ENCODE assay signal across 9 mouse cellular contexts in genomic region chr9:44489651-44490085, GRCm38 (mm10). TPM values are rescaled to one million over a fixed set of nuclear protein-coding genes. Genes with fewer than 3 reads are reported as not detected.
A peak's percentile ranks its signal among the peaks of the same experiment; 100 is the strongest.
DNase-seq lines count a peak whose midpoint lies in the region; ATAC-seq and TF ChIP-seq lines count a peak whose summit lies in the region.
"Had no signal": no experiment of that assay in that cellular context is flagged by ENCODE, and none has a peak within 500 bp of the region (broad histone marks: within the 10 kb centered on the region; RNA-seq: fewer than 3 reads in every experiment).

No protein-coding gene starts in this region.

- peaks cover 8% of the 10 kb centered on the region for H3K36me3 ChIP-seq in forebrain, embryonic 12.5 days (replicated peaks)
- H3K36me3 ChIP-seq in intestine, embryonic 14.5 days (ENCODE audit: control insufficient read depth, insufficient read depth, low read length) = no peaks in the 10 kb centered on the region
- 0 out of 2 replicates have a peak, but pooled peaks cover 4% of the 10 kb centered on the region for H3K36me3 ChIP-seq in lung, embryonic 15.5 days

- H3K4me3 ChIP-seq in gastrocnemius, adult 2 months = peak overlapping the region; percentile 100
- peak overlapping the region; percentile 24 for H3K4me3 ChIP-seq in forebrain, embryonic 12.5 days (replicated peaks)
- H3K4me3 ChIP-seq in intestine, embryonic 14.5 days (ENCODE audit: low read depth, low read length) = peak overlapping the region; percentile 25; the same call in 1 of the 2 replicates
- H3K4me3 ChIP-seq in lung, embryonic 15.5 days = peak overlapping the region; percentile 96

- intact Hi-C loops in gastrocnemius, adult 2 months (cut with DNase I) = no loop called here
- intact Hi-C loops in gastrocnemius, postnatal 36 days (cut with DNase I) = no loop called here

- TF ChIP-seq CTCF in gastrocnemius, adult 2 months (IDR thresholded peaks at IDR 0.05) = no peak

- H3K27ac ChIP-seq in gastrocnemius, adult 2 months = peak overlapping the region; percentile 97
- H3K27ac ChIP-seq in forebrain, embryonic 12.5 days = peak overlapping the region; percentile 75
- H3K27ac ChIP-seq in intestine, embryonic 14.5 days (ENCODE audit: low read depth) = peak overlapping the region; percentile 86
- peak overlapping the region; percentile 95 for H3K27ac ChIP-seq in lung, embryonic 15.5 days

- DNase-seq in gastrocnemius, adult 2 months = peak; percentile 69
- no peak for DNase-seq in gastrocnemius, postnatal 36 days
- peak; percentile 67 for DNase-seq in adrenal gland, postnatal 10 days
- DNase-seq in intestine, embryonic 14.5 days (ENCODE audit: low spot score) = peak; percentile 67

- no peaks in the 10 kb centered on the region for H3K27me3 ChIP-seq in forebrain, embryonic 12.5 days
- no peaks in the 10 kb centered on the region for H3K27me3 ChIP-seq in intestine, embryonic 14.5 days (replicated peaks; ENCODE audit: control insufficient read depth, insufficient read depth, low read length)
- no peaks in the 10 kb centered on the region for H3K27me3 ChIP-seq in lung, embryonic 15.5 days

- H3K4me2 ChIP-seq in forebrain, embryonic 12.5 days = peak overlapping the region; percentile 93
- H3K4me2 ChIP-seq in intestine, embryonic 14.5 days (ENCODE audit: low read length) = peak overlapping the region; percentile 76
- peak overlapping the region; percentile 81 for H3K4me2 ChIP-seq in lung, embryonic 15.5 days

- WGBS in forebrain, embryonic 12.5 days = 3% methylated on average over 17 of the region's 17 CpGs
- WGBS in intestine, embryonic 14.5 days = 10% methylated on average over 17 of the region's 17 CpGs
- WGBS in lung, embryonic 15.5 days = under 1% methylated on average over 16 of the region's 17 CpGs

- ATAC-seq in forebrain, embryonic 12.5 days (ENCODE audit: low FRiP score) = no peak
- ATAC-seq in intestine, embryonic 14.5 days (replicated peaks; ENCODE audit: low FRiP score, low TSS enrichment, low read depth) = no peak
- ATAC-seq in lung, embryonic 15.5 days (ENCODE audit: borderline replicate concordance, extremely low read depth, low FRiP score, low TSS enrichment) = 0 out of 2 replicates have a peak, but pooled peaks have one; percentile 0
- no peak for ATAC-seq in megakaryocyte-erythroid progenitor cell, adult 5-6 weeks (replicated peaks; ENCODE audit: low FRiP score, low TSS enrichment, poor library complexity, severe bottlenecking)
- no peak for ATAC-seq in megakaryocyte, adult 5-6 weeks (ENCODE audit: poor library complexity, severe bottlenecking)

- peak overlapping the region; percentile 99 for H3K9ac ChIP-seq in forebrain, embryonic 12.5 days
- H3K9ac ChIP-seq in intestine, embryonic 14.5 days (ENCODE audit: low read length) = peak overlapping the region; percentile 31
- H3K9ac ChIP-seq in lung, embryonic 15.5 days = peak overlapping the region; percentile 99

- peaks cover 94% of the 10 kb centered on the region for H3K4me1 ChIP-seq in forebrain, embryonic 12.5 days
- H3K4me1 ChIP-seq in intestine, embryonic 14.5 days (replicated peaks; ENCODE audit: control insufficient read depth, insufficient read depth, low read length) = peaks cover 91% of the 10 kb centered on the region
- peaks cover 99% of the 10 kb centered on the region for H3K4me1 ChIP-seq in lung, embryonic 15.5 days

- H3K9me3 ChIP-seq in forebrain, embryonic 12.5 days = no peaks in the 10 kb centered on the region
- H3K9me3 ChIP-seq in intestine, embryonic 14.5 days (ENCODE audit: control insufficient read depth, low read length) = no peaks in the 10 kb centered on the region
- no peaks in the 10 kb centered on the region for H3K9me3 ChIP-seq in lung, embryonic 15.5 days

RNA-seq across cellular contexts. Expression of gene Bcl9l, which starts 7.0 kb away (rescaled TPM):
- 10 to 100 TPM; 38.3 to 43.6 TPM for total RNA-seq in gastrocnemius, adult 2 months (2021)
- total RNA-seq in gastrocnemius, postnatal 36 days (2021) = 10 to 100 TPM; 25.7 to 42.5 TPM
- total RNA-seq in adrenal gland, postnatal 10 days (2021) = 10 to 100 TPM; 64.6 to 72.6 TPM
- polyA plus RNA-seq in forebrain, embryonic 12.5 days (2016; fragmentation: Nextera tagmentation; extraction: Ambion mirVana) = 10.6 and 10.7 TPM in 2 replicates
- polyA plus RNA-seq in intestine, embryonic 14.5 days (2014; fragmentation: Nextera tagmentation; extraction: Ambion mirVana) = 10.2 TPM in 2 replicates
- 17.1 and 17.3 TPM in 2 replicates for polyA plus RNA-seq in lung, embryonic 15.5 days (2015; fragmentation: Nextera tagmentation; extraction: Ambion mirVana)
- 4.8 and 5.5 TPM in 2 replicates for total RNA-seq in megakaryocyte-erythroid progenitor cell, adult 5-6 weeks (2014; fragmentation: Nextera tagmentation)
- 0.52 and 3.7 TPM in 2 replicates for total RNA-seq in megakaryocyte-erythroid progenitor cell, adult 5-6 weeks (2017)
- total RNA-seq in megakaryocyte, adult 5-6 weeks (2015) = 6.0 TPM in 2 replicates
- total RNA-seq in megakaryocyte, adult 5-6 weeks (2017) = 2.6 and 3.0 TPM in 2 replicates

RNA-seq across cellular contexts. Expression of gene Upk2, which starts 34.9 kb away (rescaled TPM):
- under 1 TPM; 0.22 to 0.23 TPM for total RNA-seq in gastrocnemius, adult 2 months (2021)
- total RNA-seq in gastrocnemius, postnatal 36 days (2021) = not detected
- total RNA-seq in adrenal gland, postnatal 10 days (2021) = not detected
- 0.29 TPM in 1 of 2 replicates, not detected in the other for polyA plus RNA-seq in forebrain, embryonic 12.5 days (2016; fragmentation: Nextera tagmentation; extraction: Ambion mirVana)
- polyA plus RNA-seq in intestine, embryonic 14.5 days (2014; fragmentation: Nextera tagmentation; extraction: Ambion mirVana) = 2.1 and 2.3 TPM in 2 replicates
- 1.3 and 1.5 TPM in 2 replicates for polyA plus RNA-seq in lung, embryonic 15.5 days (2015; fragmentation: Nextera tagmentation; extraction: Ambion mirVana)
- total RNA-seq in megakaryocyte-erythroid progenitor cell, adult 5-6 weeks (2014; fragmentation: Nextera tagmentation) = not detected in 2 replicates
- not detected in 2 replicates for total RNA-seq in megakaryocyte-erythroid progenitor cell, adult 5-6 weeks (2017)
- total RNA-seq in megakaryocyte, adult 5-6 weeks (2015) = not detected in 2 replicates
- total RNA-seq in megakaryocyte, adult 5-6 weeks (2017) = not detected in 2 replicates

RNA-seq across cellular contexts. Expression of gene Foxr1, which starts 48.7 kb away (rescaled TPM):
- total RNA-seq in gastrocnemius, adult 2 months (2021) = not detected
- not detected for total RNA-seq in gastrocnemius, postnatal 36 days (2021)
- not detected for total RNA-seq in adrenal gland, postnatal 10 days (2021)
- polyA plus RNA-seq in forebrain, embryonic 12.5 days (2016; fragmentation: Nextera tagmentation; extraction: Ambion mirVana) = not detected in 2 replicates
- not detected in 2 replicates for polyA plus RNA-seq in intestine, embryonic 14.5 days (2014; fragmentation: Nextera tagmentation; extraction: Ambion mirVana)
- polyA plus RNA-seq in lung, embryonic 15.5 days (2015; fragmentation: Nextera tagmentation; extraction: Ambion mirVana) = not detected in 2 replicates
- not detected in 2 replicates for total RNA-seq in megakaryocyte-erythroid progenitor cell, adult 5-6 weeks (2014; fragmentation: Nextera tagmentation)
- total RNA-seq in megakaryocyte-erythroid progenitor cell, adult 5-6 weeks (2017) = not detected in 2 replicates
- total RNA-seq in megakaryocyte, adult 5-6 weeks (2015) = not detected in 2 replicates
- not detected in 2 replicates for total RNA-seq in megakaryocyte, adult 5-6 weeks (2017)
- total RNA-seq: gastrocnemius, postnatal 4 days had no signal

Comparison
In these comparisons a context has a peak if more than half of its experiments do, and no peak if none do; other contexts are left out.
1. DNase-seq: peak in gastrocnemius, adult 2 months (single experiment), adrenal gland, postnatal 10 days (single experiment) and intestine, embryonic 14.5 days (single experiment); none in gastrocnemius, postnatal 36 days (0 of 2).
2. H3K4me3 ChIP-seq: peak in every context shown above with its lines; median percentile 100 in gastrocnemius, adult 2 months; 96 in lung, embryonic 15.5 days; 25 in intestine, embryonic 14.5 days; 24 in forebrain, embryonic 12.5 days.
3. H3K9ac ChIP-seq: peak in every context shown above with its lines; median percentile 99 in forebrain, embryonic 12.5 days; 99 in lung, embryonic 15.5 days; 31 in intestine, embryonic 14.5 days.
4. Peak in every context shown above with its lines, with median percentiles within 50 percentile points of each other: H3K27ac ChIP-seq and H3K4me2 ChIP-seq.